Mouse (Mus musculus) lung, adult 2 months (tissue): ENCODE results near the gene Cela3b. TPM values are rescaled to one million over a fixed set of nuclear protein-coding genes. Genes with fewer than 3 reads are reported as not detected.

Source experiments
- DNase-seq: peaks from one replicate; pipeline ENCODE4 v3.0.0; 2022
- H3K4me1 ChIP-seq: fragments of 200-500 bp; 2 replicates; pipeline ENCODE4 v1.6.1; 2011; ENCODE audit warnings: low read length; ENCODE audit not compliant: control insufficient read depth, insufficient read depth
- H3K4me3 ChIP-seq: fragments of 200-500 bp; replicated peaks from 2 replicates; pipeline ENCODE3; 2011; ENCODE audit warnings: low read depth, mild to moderate bottlenecking, control low read depth, low read length; ENCODE audit errors: extremely low read depth
- CTCF ChIP-seq: fragments of 200-500 bp; IDR thresholded peaks from 2 replicates; pipeline ENCODE4 v1.5.1; 2011; ENCODE audit warnings: mild to moderate bottlenecking, low read length, control low read depth; ENCODE audit not compliant: insufficient read depth
- POLR2A ChIP-seq: fragments of 200-500 bp; IDR thresholded peaks from 2 replicates; pipeline ENCODE4 v1.6.1; 2011; ENCODE audit warnings: low read depth, mild to moderate bottlenecking, control low read depth, low read length, borderline replicate concordance; ENCODE audit errors: extremely low read depth
- WGBS: fragments of 180-500 bp; shearing (Covaris S2); methylation state at CpG from one replicate; pipeline ENCODE4 v1.1.7; 2018; 5-methylcytosine and 5-hydroxymethylcytosine counted together
- polyA plus RNA-seq: library from polyadenylated mRNA; depleted of rRNA; stranded (reverse); fragments of >200 nt; gene quantifications from 2 replicates; pipeline ENCODE4 v1.2.3, GENCODE M21; 2012; rRNA removed

Gene Cela3b
- polyA plus RNA-seq, 1 experiment: 0.57 TPM

- WGBS: 83% methylated on average over 3 of the region's 3 CpGs
- TF ChIP-seq CTCF: no peak
- TF ChIP-seq POLR2A: no peak
- H3K4me1 ChIP-seq: peaks cover 3% of the 10 kb centered on the region
- H3K4me3 ChIP-seq: no peak overlapping the region
- no peak for DNase-seq
Measured at GRCm38 (mm10) chr4:137379085-137379484, 51.3 kb downstream of the Cela3b start.

- no peak for DNase-seq
- no peak overlapping the region for H3K4me3 ChIP-seq
- H3K4me1 ChIP-seq: peaks cover 9% of the 10 kb centered on the region
- TF ChIP-seq CTCF (no peak), POLR2A (no peak)
- WGBS: 81% methylated on average over 4 of the region's 4 CpGs
Measured at GRCm38 (mm10) chr4:137377526-137378304, 52.6 kb downstream of the Cela3b start.

GRCm38 (mm10) chr4:137376778-137377177 lies 53.6 kb downstream of the Cela3b start:
- Histone ChIP-seq H3K4me1 (peaks cover 9% of the 10 kb centered on the region), H3K4me3 (no peak overlapping the region)
- no peak for DNase-seq
- 17% methylated on average over 2 of the region's 2 CpGs for WGBS
- TF ChIP-seq POLR2A: no peak
- TF ChIP-seq CTCF: no peak

- peaks cover 9% of the 10 kb centered on the region for H3K4me1 ChIP-seq
- 55% methylated on average over 18 of the region's 19 CpGs for WGBS
- no peak overlapping the region for H3K4me3 ChIP-seq
- TF ChIP-seq POLR2A (no peak), CTCF (no peak)
- DNase-seq: no peak
Measured at GRCm38 (mm10) chr4:137375314-137376278, 54.7 kb downstream of the Cela3b start.

- Histone ChIP-seq H3K4me1 (peaks cover 12% of the 10 kb centered on the region), H3K4me3 (no peak overlapping the region)
- no peak for TF ChIP-seq POLR2A
- TF ChIP-seq CTCF: no peak
- DNase-seq: no peak
- WGBS: 31% methylated on average over 6 of the region's 6 CpGs
Measured at GRCm38 (mm10) chr4:137373711-137374110, 56.6 kb downstream of the Cela3b start.

GRCm38 (mm10) chr4:137371596-137372523 lies 58.5 kb downstream of the Cela3b start:
- no peak overlapping the region for H3K4me3 ChIP-seq
- WGBS: 70% methylated on average over 16 of the region's 16 CpGs

More at GRCm38 (mm10) chr4:137371596-137372523, 58.5 kb downstream of the Cela3b start:
- TF ChIP-seq POLR2A: no peak
- TF ChIP-seq CTCF: no peak
- DNase-seq: no peak
- peaks cover 16% of the 10 kb centered on the region for H3K4me1 ChIP-seq

Other genes starting within 250 kb of the Cela3b start
- gene Wnt4, start 153.1 kb downstream of the Cela3b start, polyA plus RNA-seq: 6.1 and 11.7 TPM in 2 replicates
- 67.9 and 124 TPM in 2 replicates for gene Cdc42, start 72.8 kb downstream of the Cela3b start, polyA plus RNA-seq
- gene Cela3a, start 20.7 kb downstream of the Cela3b start, polyA plus RNA-seq: not detected in 2 replicates
- gene 1700013G24Rik, start 22.7 kb upstream of the Cela3b start, polyA plus RNA-seq: 0.15 TPM in 1 of 2 replicates, not detected in the other
- 67.8 and 76.2 TPM in 2 replicates for gene Hspg2, start 38.2 kb upstream of the Cela3b start, polyA plus RNA-seq
- gene Ldlrad2, start 144.0 kb upstream of the Cela3b start, polyA plus RNA-seq: not detected in 2 replicates
- gene Usp48, start 163.2 kb upstream of the Cela3b start, polyA plus RNA-seq: 45.3 and 67.5 TPM in 2 replicates
- gene Rap1gap, start 234.2 kb upstream of the Cela3b start, polyA plus RNA-seq: 68.3 and 101 TPM in 2 replicates